Mouse (Mus musculus) layer of hippocampus, postnatal 25 days (tissue): ENCODE measurements around the gene Sh3pxd2b. TPM values are rescaled to one million over a fixed set of nuclear protein-coding genes. Genes with fewer than 3 reads are reported as not detected.

ENCODE experiments used
- DNase-seq, 2 experiments: peaks; one replicate each; pipeline ENCODE4 v3.0.0; 2022; ENCODE audit warnings: mixed read lengths in 2 of 2, low spot score in 1 of 2; ENCODE audit errors: extremely low spot score in 1 of 2
- total RNA-seq, 2 experiments: library from RNA; stranded (reverse); gene quantifications; 2 replicates each; pipeline ENCODE4 v1.2.3; 2021

Sh3pxd2b gene
- total RNA-seq, 2 experiments from 2014 or later, result 9.8 to 10.9 TPM

GRCm38 (mm10) chr11:32474725-32475124 lies 127.1 kb downstream of the Sh3pxd2b start:
- DNase-seq, result no peak

- DNase-seq, result no peak
These were observed 128.0 kb downstream of the Sh3pxd2b start for GRCm38 (mm10) chr11:32475487-32476236.

Other genes starting within 250 kb of the Sh3pxd2b start
- not detected for gene Il9r, start 147.5 kb upstream of the Sh3pxd2b start, total RNA-seq
- 10 to 100 TPM; 21.2 to 26.9 TPM for gene Snrnp25, start 142.4 kb upstream of the Sh3pxd2b start, total RNA-seq
- 10 to 100 TPM; 14.0 to 18.3 TPM for gene Rhbdf1, start 125.5 kb upstream of the Sh3pxd2b start, total RNA-seq
- 10 to 100 TPM; 18.1 to 19.9 TPM for gene Mpg, start 121.3 kb upstream of the Sh3pxd2b start, total RNA-seq
- gene Nprl3, start 80.1 kb upstream of the Sh3pxd2b start, total RNA-seq, result 10 to 100 TPM; 49.1 to 67.0 TPM
- gene Hba-x, start 71.4 kb upstream of the Sh3pxd2b start, total RNA-seq, result not detected
- 100 to 1,000 TPM; 552 to 580 TPM for gene Hba-a1, start 64.3 kb upstream of the Sh3pxd2b start, total RNA-seq
- 1 to 10 TPM; 1.6 to 4.3 TPM for gene Hbq1b, start 60.9 kb upstream of the Sh3pxd2b start, total RNA-seq
- 100 to 1,000 TPM; 469 to 517 TPM for gene Hba-a2, start 51.3 kb upstream of the Sh3pxd2b start, total RNA-seq
- gene Hbq1a, start 47.8 kb upstream of the Sh3pxd2b start, total RNA-seq, result 1 to 10 TPM in 1 of 2 experiments, not detected in 1; 1.1 TPM
- gene Ubtd2, start 107.5 kb downstream of the Sh3pxd2b start, total RNA-seq, result 10 to 100 TPM; 38.2 to 41.4 TPM
- 1 to 10 TPM; 1.2 TPM for gene Efcab9, start 184.3 kb downstream of the Sh3pxd2b start, total RNA-seq
- 1 to 10 TPM; 7.6 to 8.6 TPM for gene Stk10, start 185.5 kb downstream of the Sh3pxd2b start, total RNA-seq